Mouse (Mus musculus): ENCODE measurements around the gene Grm2.

- TF ChIP-seq TCF12 (IDR thresholded peaks at IDR 0.05; ENCODE audit: insufficient read depth, poor library complexity, severe bottlenecking) (no peak), USF1 (IDR thresholded peaks at IDR 0.05; ENCODE audit: low read depth) (no peak), MAX (IDR thresholded peaks at IDR 0.05; ENCODE audit: low read depth) (no peak)
Measured at GRCm38 (mm10) chr9:106632185-106632584, 23.7 kb downstream of the Grm2 start.
